Mouse (Mus musculus): Measurements from ENCODE around the gene Mitf.

DNA sequence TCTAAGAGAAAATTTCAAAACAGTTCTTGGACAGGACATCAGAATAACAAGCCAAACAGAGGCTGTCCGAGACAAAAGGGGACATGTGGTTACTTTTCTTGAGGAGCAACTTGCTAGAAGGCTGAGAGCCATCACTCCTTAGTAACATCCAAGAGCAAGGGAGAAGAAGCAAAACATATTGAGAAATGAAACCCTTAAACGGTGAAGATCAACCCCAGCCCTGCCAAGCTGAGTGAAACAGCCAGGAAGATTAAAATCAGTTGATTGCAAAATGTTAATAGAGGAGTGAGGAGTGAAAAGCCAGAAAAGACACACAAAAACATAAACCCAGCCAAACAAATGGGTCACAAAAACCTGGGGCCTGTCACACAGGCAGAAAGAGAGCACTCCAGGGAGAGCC lies 49.5 kb upstream of the Mitf start:
- TF ChIP-seq CTCF (conservative IDR thresholded peaks at IDR 0.05; ENCODE audit: low read length) (no peak), NANOG (IDR thresholded peaks at IDR 0.05; ENCODE audit: borderline replicate concordance, low read length) (no peak), POU5F1 (IDR thresholded peaks at IDR 0.05; ENCODE audit: borderline replicate concordance, low read length) (no peak)

Data from E14TG2a.4 (cell line).